Mouse (Mus musculus) fibroblast of lung, adult 2 months (primary cell): ENCODE measurements around the gene Gm4559.
A peak's percentile ranks its signal among the peaks of the same experiment; 100 is the strongest.
"Not testable (repeated sequence)": the region's sequence is repeated elsewhere in the genome, so short reads cannot be mapped to it uniquely, and the experiment has no call there.

ENCODE experiments used
- DNase-seq: peaks from one replicate; pipeline ENCODE4 v3.0.0-alpha.2; 2011; ENCODE audit warnings: low read depth

Gm4559 gene

DNA sequence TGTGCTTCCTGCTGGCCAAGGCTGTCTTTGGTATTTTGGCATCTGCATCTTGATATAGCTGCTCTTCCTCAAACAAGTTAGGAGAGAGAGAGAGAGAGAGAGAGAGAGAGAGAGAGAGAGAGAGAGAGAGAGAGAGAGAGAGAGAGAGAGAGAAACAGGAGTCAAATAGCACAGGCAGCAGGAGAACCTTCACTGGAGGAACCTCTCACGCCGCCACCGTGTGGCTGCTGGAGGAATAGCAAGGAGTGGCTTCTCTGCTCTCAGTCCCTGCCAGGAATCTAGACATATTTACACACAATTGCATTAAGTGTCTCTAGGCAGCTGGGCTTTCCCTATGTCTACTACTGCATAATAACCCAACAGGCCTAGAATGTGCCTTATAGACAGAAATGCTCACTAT is 4.0 kb upstream of the Gm4559 start:
- DNase-seq = peak; percentile 7

DNA sequence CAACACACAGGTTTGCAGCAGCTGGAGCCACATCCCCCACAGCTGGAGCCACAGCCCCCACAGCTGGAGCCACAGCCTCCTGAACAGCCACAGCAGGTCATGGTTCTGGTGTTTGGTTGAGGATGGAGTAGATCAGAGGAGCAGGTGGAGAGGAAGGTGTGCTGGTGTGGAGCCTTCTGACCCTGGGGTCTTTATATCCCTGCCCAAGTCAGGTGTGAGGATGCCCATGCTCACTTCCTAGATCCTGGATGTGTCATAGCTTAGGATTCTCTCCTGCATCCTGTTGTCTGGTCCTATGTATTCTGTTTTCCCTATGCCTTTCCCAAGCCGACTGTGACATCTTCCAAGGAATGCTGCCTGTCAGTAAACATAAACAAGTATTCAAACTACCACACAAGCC is 15.9 kb downstream of the Gm4559 start, which contains the start of gene Gm2431:
Gm2431 (minus strand) TSS at position 101 of the 400 bp plus-strand sequence.
- DNase-seq = not testable (repeated sequence)

DNA sequence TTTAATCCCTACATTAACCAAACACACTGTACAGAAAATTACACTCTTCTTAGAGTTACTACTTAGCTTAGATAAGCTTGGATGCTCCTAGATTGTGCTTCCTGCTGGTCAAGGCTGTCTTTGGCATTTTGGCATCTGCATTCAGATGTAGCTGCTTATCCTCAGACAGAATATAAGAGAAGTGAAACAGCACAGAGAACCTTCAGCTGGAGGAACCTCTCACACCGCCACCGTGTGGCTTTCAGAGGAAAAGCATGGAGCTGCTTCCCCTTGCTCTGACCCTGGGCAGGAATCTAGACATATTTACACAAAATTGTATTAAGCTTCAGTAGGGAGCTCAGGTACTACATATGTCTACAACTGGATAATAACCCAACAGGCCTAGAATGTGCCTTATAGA is 18.6 kb downstream of the Gm4559 start:
- DNase-seq = peak; percentile 5

DNA sequence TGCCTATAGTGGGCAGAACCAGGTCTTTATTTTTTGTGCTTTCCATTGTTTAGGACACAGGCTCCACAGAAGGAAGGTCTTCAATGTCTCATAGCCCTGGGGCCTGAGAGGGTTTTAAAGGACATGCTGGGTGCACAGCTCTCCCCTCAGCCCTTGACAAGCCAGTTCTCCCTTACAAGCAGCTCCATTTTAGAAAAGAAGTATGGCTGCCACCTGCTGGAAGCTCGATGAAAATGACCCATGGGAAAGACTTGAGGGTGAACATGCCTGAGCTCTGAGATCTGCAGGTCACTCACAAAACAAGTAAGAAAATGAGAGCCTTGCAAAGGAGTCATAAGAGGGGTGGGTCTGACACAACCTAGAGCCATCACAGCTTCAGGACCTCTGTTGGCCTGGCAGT is 24.3 kb downstream of the Gm4559 start:
- peak; percentile 5 for DNase-seq

DNA sequence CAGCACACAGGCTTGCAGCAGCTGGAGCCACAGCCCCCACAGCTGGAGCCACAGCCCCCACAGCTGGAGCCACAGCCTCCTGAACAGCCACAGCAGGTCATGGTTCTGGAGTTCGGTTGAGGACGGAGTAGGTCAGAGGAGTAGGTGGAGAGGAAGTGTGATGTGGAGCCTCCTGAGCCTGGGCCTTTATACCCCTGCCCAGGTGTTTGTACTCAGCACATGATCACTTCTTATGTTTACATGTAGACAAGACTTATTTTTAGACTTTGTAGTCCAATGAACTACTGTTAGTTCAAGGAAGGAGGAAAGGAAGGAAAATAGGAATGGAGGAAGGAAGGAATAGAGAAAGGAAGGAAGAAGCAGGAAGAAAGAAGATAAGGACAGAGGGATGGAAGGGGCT is 33.2 kb downstream of the Gm4559 start, which contains the start of gene Gm40460:
Gm40460 (minus strand) TSS at position 101 of the 400 bp plus-strand sequence.
- DNase-seq = no peak

DNA sequence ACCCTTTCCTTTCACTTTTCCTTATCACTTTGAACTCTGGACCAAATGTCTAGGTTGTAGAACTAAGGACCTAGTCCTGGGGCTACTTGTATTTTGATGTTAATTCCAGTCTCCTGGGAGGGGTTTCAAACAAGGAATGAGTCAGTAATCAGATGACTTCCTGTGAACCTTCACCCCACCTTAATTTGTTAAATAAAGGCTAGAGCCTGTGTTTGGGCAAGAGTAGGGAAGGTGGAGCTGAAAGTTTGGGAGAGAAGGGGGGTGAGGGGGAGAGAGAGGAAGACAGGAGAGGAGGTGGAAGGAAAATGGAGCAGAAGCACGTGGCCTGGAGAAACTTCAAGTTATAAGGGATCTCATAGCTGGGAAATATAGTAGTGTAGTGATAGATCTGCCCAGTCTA is 42.6 kb downstream of the Gm4559 start:
- DNase-seq = no peak

DNA sequence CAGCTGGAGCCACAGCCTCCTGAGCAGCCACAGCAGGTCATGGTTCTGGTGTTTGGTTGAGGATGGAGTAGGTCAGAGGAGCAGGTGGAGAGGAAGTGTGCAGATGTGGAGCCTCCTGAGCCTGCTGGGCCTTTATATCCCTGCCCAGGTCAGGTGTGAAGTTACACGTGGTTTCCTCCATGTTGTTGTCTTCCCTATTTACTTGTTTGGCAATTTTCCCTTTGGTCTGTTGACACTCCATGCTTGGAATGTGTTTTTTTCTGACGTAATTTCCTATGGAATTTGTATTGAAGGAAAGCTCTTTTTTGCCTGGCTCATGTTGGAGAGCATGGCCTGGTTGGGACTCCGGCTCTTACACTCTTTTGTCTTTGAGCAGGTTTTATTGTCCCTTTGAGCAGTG is 44.3 kb downstream of the Gm4559 start, which contains the start of gene Krtap5-5:
Krtap5-5 (minus strand) TSS at position 101 of the 400 bp plus-strand sequence.
- DNase-seq = not testable (repeated sequence)

DNA sequence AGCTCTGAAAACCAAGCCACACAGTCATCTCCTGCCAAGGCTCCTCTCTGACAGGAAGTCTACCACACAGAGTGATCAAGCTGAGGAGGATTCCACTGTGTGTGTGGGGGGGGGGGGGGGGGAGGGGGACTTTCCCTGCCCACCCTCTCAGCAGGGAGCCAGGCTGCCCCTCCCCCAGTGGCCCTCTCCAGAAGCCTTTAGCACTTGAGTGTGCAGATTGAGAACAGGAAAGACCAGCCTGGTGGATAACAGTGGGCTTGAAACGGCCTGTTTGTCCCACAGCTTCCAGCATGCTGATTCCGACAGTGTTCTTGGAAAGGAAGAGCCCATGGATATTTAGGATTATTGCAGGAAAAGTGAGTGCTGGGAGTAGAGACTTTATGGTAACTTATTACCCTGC is 49.6 kb downstream of the Gm4559 start:
- DNase-seq = no peak
